Mouse (Mus musculus) adrenal gland, postnatal 4 days (tissue): ENCODE data around the gene Borcs6. TPM values are rescaled to one million over a fixed set of nuclear protein-coding genes. Genes with fewer than 3 reads are reported as not detected.
A peak's percentile ranks its signal among the peaks of the same experiment; 100 is the strongest.
"Not testable (repeated sequence)": the region's sequence is repeated elsewhere in the genome, so short reads cannot be mapped to it uniquely, and the experiment has no call there.

Source experiments
- DNase-seq, 2 experiments: peaks; one replicate each; pipeline ENCODE4 v3.0.0; 2021 to 2022; ENCODE audit warnings: low spot score in 2 of 2, mixed read lengths in 2 of 2
- total RNA-seq, 2 experiments: library from RNA; stranded (reverse); gene quantifications; 2 replicates each; pipeline ENCODE4 v1.2.3; 2021

Gene Borcs6
- total RNA-seq, 2 experiments from 2014 or later, result 24.3 to 26.0 TPM

DNA sequence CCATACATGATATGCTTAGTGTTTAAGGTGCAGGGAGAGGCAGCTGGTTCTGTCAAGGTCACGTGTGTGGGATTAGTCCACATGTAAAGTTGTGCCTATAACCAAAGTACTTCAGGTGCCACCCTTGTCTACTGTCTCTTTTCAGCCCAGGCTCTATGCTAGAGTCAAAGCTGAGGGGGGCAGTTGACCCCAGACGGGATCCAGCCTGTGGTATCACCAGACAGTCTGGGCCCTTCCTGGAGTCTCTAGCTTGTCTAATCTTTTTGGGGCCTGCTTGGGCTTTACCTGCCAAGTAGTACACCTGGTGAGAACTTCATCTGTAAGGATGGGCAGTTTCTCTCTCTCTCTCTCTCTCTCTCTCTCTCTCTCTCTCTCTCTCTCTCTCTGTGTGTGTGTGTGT is 28.1 kb downstream of the Borcs6 start:
- no peak for DNase-seq

DNA sequence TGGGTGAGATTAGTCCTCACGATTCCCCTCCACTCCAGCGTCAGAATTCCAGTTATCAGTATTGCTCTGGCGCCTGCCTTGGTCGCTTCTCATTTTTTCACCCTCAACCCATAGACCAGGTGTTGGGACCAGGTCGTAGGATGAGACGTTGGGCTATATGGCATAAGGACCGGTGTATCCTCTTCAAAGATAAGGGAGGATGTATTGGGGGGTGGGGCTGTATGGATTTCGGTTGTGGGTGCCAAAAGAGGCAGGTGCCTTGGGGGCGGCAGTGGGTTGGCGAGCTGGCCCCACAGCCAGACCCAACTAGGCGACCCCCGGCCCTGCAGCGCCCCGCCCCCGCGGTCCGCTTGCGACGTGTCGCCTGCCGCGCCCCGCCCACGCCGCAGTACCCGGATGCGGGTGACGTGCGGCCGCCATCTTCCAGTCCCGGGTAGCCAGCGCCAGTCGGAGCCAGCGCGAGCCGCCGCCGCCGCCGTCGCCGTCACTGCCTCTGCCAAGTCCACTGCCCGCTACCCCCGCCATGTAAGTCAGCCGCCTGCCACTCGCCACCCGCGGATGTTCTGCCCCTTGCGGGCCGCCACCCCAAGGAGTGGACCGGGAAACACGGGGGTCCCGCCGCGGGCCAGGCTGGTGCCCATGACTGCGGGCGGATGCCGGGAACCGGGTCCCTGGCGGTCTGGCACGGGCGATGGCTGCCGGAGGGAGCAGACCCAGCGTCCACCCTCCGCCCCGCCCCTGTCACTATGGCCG is 28.8 kb downstream of the Borcs6 start, which contains the start of gene Vamp2:
TSS of gene Vamp2 (plus strand) at position 388 of the 753 bp plus-strand sequence.
- peak; percentile 69 to 82 for DNase-seq

GRCm38 (mm10) chr11:69088856-69089615 is 29.5 kb downstream of the Borcs6 start:
- DNase-seq, result no peak

DNA sequence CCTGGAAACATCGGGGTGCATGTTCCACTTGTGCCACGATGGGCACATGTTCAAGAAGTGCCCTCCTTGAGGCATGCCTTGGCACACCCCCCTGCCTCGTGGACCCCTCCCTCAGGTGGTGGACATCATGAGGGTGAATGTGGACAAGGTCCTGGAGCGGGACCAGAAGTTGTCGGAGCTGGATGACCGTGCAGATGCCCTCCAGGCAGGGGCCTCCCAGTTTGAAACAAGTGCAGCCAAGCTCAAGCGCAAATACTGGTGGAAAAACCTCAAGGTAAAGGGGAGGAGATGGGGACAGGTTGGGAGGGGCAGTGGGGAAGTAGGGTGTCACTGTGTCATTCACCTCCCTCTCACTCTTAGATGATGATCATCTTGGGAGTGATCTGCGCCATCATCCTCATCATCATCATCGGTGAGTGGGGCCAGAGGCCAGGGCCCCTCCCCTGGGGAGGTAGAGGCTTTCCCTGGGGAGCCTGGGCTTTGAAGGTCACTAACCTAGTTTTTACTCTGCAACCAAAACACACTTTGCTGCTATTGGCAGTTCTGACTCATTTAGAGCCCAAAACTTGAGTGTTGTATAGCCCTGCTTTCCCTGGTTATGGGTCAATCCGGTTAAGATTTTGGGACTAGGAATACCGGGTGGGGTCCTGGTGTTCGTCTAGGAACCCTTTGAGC is 30.2 kb downstream of the Borcs6 start:
- peak in 1 of 2 experiments; percentile 26 for DNase-seq

DNA sequence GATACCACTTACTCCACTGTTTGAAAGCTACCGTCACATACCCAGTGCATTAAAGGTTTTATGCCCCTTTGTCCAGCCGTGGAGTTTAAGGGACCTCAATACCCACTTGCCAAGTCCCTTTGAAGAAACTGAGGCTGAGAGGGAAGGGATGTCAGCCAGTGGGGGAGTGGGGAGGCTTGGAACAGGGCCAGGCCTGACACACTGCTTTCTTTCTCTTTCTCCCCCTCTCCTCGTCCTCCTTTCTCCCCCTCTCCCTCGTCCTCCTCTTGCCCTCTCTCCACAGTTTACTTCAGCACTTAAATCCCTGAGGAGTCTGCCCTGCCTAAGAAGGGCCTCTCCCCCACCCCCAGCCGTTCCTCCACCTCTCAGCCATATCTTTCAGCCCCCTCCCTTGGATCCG is 30.9 kb downstream of the Borcs6 start:
- no peak for DNase-seq

DNA sequence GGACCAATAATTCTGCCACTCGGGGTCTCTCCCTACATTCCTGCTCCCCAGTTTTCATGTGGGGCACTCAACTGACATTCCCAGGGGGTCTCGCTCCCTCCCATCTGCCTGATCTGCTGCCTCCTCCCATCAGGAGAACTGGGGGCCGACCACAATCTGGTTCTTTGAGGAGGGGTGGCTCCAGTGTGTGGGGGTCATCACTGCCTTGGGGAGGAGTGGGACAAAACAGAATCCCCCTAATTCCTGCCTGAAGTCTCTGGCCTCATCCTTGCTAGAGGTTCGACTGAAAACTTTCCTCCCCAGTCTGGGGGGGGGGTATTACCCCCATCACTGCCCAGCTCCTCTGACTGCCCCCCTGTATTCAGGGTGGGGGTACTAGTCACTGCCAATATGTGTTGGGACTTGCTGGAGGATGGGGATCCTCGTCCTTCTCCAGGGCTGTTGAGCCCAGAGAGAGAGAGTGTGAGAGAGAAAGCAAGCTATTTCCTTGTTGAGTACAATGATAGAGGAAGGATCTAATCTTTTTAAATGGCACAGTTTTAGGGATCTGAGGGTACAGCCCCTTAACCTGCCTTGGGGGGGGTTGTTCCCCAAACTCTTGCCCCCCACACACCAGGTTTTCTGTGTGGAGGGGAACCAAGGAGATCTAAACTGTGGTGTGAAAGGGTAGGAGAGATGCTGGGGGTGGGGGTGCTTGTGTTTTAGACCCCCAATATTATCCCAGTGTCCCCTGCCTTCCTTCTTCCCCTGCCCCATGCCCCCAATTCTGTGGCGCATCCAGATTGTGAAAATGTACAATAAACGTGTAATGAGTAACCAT is 32.3 kb downstream of the Borcs6 start:
- DNase-seq, result no peak

DNA sequence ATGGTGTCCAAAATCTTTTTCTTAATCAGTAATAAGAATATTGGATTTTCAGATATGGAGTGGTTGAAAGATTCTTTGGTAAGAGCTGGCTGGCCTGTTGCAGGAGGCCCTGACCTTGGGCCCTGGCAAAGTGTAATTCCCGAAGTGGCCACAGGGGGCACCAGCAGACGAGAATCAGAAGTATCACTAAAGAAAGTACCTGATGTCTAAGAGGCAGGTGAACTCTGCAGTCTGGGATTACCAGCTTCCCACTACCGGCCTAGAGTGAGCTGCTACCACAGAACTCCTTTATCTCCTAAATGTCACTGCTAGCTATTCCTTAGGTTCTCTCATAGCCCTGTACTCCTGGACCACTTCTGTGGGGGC is 32.9 kb downstream of the Borcs6 start:
- DNase-seq, result peak; percentile 84 to 86

- no peak for DNase-seq
Measured at GRCm38 (mm10) chr11:69092871-69093270, 33.4 kb downstream of the Borcs6 start.

DNA sequence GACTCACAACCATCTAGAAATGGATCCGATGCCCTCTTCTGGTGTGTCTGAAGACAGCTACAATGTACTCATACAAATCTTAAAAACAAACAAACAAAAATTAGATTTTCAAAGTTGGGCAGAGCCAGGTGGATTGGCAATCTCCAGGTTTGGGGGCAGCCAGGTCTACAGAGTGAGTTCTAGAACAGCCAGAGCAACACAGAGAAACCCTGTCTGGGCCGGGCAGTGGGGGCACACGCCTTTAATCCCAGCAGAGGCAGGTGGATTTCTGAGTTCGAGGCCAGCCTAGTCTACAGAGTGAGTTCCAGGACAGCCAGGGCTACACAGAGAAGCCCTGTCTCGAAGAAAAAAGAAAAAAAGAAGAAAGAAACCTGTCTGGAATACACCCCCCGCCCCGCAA is 34.3 kb downstream of the Borcs6 start:
- not testable (repeated sequence) for DNase-seq

- DNase-seq, result peak; percentile 86 to 93
Measured at GRCm38 (mm10) chr11:69094697-69095429, 35.3 kb downstream of the Borcs6 start, which contains the start of gene Per1. Gene Per1, plus strand, starts transcription at chr11:69095217.

DNA sequence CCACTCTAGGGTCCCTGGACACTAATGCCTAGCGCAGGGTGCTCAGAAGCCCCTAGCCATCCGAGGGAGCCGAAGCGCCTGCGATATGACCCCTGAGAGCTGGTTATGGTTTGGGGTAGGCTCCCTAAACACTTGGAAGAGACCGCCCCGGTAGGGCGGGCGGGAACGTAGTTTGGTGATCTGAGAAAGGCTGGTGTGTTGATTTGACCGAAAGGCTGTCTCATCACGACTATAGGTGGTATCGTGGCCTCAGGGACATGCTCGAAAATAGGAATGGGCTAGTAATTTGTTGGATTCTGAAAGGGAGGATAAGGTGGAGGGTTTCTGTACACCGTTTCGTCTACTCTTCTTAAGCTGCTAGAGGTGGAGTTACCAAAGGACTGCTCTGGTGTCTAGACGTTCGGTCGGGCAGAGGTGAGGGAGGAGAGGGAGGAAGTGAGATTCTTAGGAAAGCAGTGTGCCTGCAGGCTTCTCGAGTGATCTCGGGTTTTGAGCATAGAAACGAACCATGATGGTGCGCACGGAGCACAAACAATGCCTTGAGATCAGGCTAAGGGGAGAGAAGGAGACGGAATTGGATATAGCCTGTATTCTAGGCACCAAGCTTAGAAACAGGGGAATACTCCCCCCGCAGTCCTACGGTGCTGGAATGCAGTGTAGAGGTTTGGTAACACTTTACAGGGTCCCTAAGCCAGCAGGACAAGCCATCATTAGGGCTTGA is 36.2 kb downstream of the Borcs6 start:
- DNase-seq, result no peak

DNA sequence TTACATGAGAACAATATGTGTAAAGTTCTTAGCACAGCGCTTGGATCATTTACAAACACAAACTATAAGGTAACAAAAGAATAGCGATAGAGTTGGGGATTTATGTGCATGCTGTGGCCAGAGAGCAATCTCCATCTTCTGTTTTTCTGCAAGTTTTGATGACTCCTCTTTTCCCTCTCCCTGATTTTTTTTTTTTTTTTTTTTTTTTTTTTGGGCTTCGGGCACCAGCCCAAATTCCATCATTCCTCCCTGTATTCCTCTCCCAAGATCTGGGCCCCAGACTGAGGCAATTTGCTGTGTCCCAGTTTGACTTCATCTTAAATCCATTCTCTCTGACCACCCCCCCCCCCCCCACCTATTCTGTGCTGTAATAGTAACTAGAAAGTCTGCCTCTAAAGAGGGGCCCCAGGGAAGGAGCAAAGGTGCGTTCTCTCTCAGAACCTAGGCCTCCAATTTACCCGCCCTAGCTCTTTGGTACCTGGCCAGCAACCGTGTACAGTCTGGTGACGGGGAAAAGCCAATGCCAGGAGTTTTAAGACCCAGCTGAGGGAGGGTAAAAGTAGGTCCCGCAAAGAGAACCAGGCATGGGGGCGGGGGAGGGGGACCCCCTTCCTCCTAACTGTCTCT is 37.0 kb downstream of the Borcs6 start:
- DNase-seq, result no peak

- peak; percentile 95 to 96 for DNase-seq
Measured at GRCm38 (mm10) chr11:69096987-69097900, 37.7 kb downstream of the Borcs6 start.

DNA sequence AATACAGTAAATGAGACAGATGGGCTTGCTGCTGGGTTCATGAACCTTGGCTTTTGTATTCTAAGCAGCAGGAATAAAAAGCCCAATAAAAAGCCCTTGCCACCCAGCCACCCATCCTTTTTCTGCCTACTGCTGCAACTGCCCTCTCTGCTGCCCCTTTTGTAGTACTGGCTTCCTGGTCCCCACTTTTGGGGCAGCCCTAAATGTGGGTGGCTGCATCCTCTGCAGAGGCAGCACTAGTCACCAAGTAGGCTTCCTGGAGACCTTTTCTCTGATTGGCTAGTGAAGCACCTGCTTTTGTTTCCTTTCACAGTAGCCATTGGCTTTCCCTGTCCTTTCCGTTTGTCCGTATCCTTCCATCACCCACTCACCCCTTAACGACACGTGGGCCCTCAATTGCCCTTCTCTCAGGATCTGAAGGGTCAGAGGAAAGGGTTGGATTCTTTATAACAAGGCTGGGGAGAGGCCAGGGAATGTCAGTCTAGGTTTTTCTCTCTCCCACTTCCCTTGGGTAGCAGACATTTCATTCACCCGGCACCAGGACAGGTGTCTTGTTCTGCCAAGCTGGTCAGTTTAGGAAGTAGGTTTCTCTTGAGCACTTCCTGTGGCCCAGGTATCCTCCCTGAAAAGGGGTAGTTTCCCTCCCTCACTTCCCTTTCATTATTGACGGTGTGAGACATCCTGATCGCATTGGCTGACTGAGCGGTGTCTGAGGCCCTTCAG is 38.7 kb downstream of the Borcs6 start:
- DNase-seq, result no peak

GRCm38 (mm10) chr11:69098762-69099091 is 39.2 kb downstream of the Borcs6 start:
- DNase-seq, result peak; percentile 94 to 98

- DNase-seq, result peak in 1 of 2 experiments; percentile 39
Measured at GRCm38 (mm10) chr11:69099177-69099914, 39.8 kb downstream of the Borcs6 start.

DNA sequence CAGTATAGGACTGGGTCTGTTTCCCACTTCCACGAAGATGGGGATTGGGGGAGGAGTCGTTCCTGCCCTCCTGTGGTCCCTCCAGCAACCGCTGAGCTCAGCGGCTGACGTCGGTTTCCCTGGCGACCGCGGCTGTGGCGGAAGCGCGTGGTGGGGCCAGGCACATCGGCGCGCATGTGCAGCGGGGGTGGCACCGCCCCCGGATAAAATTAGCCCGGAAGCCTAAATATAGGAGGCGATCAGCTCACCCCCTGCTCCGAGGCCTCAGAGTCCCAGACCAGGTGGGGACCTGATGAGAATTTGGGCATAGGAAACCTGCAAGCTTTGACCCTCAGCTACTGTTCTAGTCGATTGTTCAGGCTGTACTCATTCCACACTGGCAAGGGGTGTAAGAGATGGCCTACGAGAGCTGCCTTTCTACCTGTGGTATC is 40.4 kb downstream of the Borcs6 start:
- DNase-seq, result peak; percentile 83 to 85
